In genomic region chr1:39856795-39857447, GRCm38 (mm10) we compare ENCODE assay signal across 31 mouse cellular contexts. TPM values are rescaled to one million over a fixed set of nuclear protein-coding genes. Genes with fewer than 3 reads are reported as not detected.
DNase-seq lines count a peak whose midpoint lies in the region; ATAC-seq lines count a peak whose summit lies in the region.
"Had no signal": no experiment of that assay in that cellular context is flagged by ENCODE, and none has a peak within 500 bp of the region (broad histone marks: within the 10 kb centered on the region; RNA-seq: fewer than 3 reads in every experiment).

No protein-coding gene starts in this region.

- no peaks in the 10 kb centered on the region for H3K9me3 ChIP-seq in heart, embryonic 13.5 days
- H3K9me3 ChIP-seq: hindbrain, embryonic 12.5 days; kidney, embryonic 15.5 days; limb, embryonic 10.5 days; liver, embryonic 15.5 days; lung, embryonic 15.5 days; megakaryocyte, embryonic 14.5 days; neural tube, embryonic 13.5 days had no signal

- peaks cover 39% of the 10 kb centered on the region for H3K4me1 ChIP-seq in heart, embryonic 13.5 days
- H3K4me1 ChIP-seq: lung, embryonic 15.5 days had no signal

- peak overlapping the region; percentile 55 for H3K27ac ChIP-seq in heart, embryonic 13.5 days (replicated peaks)
- H3K27ac ChIP-seq: heart, adult 2 months; hindbrain, embryonic 12.5 days; kidney, embryonic 15.5 days; left cerebral cortex, adult 2 months; limb, embryonic 10.5 days; liver, embryonic 15.5 days; lung, embryonic 15.5 days; neural tube, embryonic 13.5 days had no signal

- no peak overlapping the region for H3K4me3 ChIP-seq in heart, embryonic 13.5 days
- H3K4me3 ChIP-seq: heart, adult 2 months; hindbrain, embryonic 12.5 days; kidney, embryonic 15.5 days; left cerebral cortex, adult 2 months; limb, embryonic 10.5 days; liver, embryonic 15.5 days; lung, embryonic 15.5 days; megakaryocyte, embryonic 14.5 days; neural tube, embryonic 13.5 days had no signal

- intact Hi-C loops in left cerebral cortex, postnatal 25 days (cut with DNase I): no loop called here

- H3K9ac ChIP-seq in heart, embryonic 13.5 days: no peak overlapping the region
- H3K9ac ChIP-seq: hindbrain, embryonic 12.5 days; kidney, embryonic 15.5 days; liver, embryonic 15.5 days; lung, embryonic 15.5 days; neural tube, embryonic 13.5 days had no signal

- no peak for DNase-seq in cerebellum, postnatal 4 days (ENCODE audit: low spot score in 2 of 2)
- no peak for DNase-seq in heart, adult 11 months
- DNase-seq in cerebellum, adult 11 months: peak; percentile 53
- peak; percentile 82 for DNase-seq in cerebellum, adult 9-11 months
- no peak for DNase-seq in left cerebral cortex, postnatal 25 days (ENCODE audit: low spot score in 2 of 2)
- no peak for DNase-seq in yolk sac, embryonic 10.5 days (ENCODE audit: low spot score)
- DNase-seq: adrenal gland, postnatal 14 days; gastrocnemius, postnatal 25 days; heart, adult 2 months; kidney, adult 11 months; kidney, postnatal 4 days; liver; lung, postnatal 36 days; midbrain, embryonic 14.5 days; retina, postnatal 1 day; thymus, postnatal 14 days had no signal

- 63% methylated on average over 7 of the region's 7 CpGs for WGBS in heart, embryonic 13.5 days

- H3K27me3 ChIP-seq in heart, embryonic 13.5 days (replicated peaks): no peaks in the 10 kb centered on the region
- H3K27me3 ChIP-seq: hindbrain, embryonic 12.5 days; lung, embryonic 15.5 days; neural tube, embryonic 13.5 days had no signal

- H3K36me3 ChIP-seq in heart, embryonic 13.5 days: no peaks in the 10 kb centered on the region
- H3K36me3 ChIP-seq: hindbrain, embryonic 12.5 days; kidney, embryonic 15.5 days; limb, embryonic 10.5 days; liver, embryonic 15.5 days; lung, embryonic 15.5 days; neural tube, embryonic 13.5 days had no signal

- H3K4me2 ChIP-seq in heart, embryonic 13.5 days: no peak overlapping the region
- H3K4me2 ChIP-seq: hindbrain, embryonic 12.5 days; kidney, embryonic 15.5 days; liver, embryonic 15.5 days; lung, embryonic 15.5 days; neural tube, embryonic 13.5 days had no signal

- ATAC-seq in cerebellum, adult (ENCODE audit: insufficient number of reproducible peaks, low FRiP score, low TSS enrichment): peak; percentile 74
- ATAC-seq in heart, embryonic 13.5 days (ENCODE audit: extremely low read depth, insufficient number of reproducible peaks, low FRiP score, low TSS enrichment): no peak
- ATAC-seq: forebrain, embryonic 14.5 days had no signal

RNA-seq across cellular contexts. Expression of gene Map4k4, which starts 43.8 kb away (rescaled TPM):
- polyA plus RNA-seq in heart, embryonic 13.5 days (2015; fragmentation: Nextera tagmentation; extraction: Ambion mirVana): 17.5 and 21.1 TPM in 2 replicates
- 100 to 1,000 TPM; 115 to 131 TPM for total RNA-seq in left cerebral cortex, postnatal 25 days (2021)

RNA-seq across cellular contexts. Expression of gene Gm3646, which starts 51.8 kb away (rescaled TPM):
- 1.9 and 2.5 TPM in 2 replicates for polyA plus RNA-seq in heart, embryonic 13.5 days (2015; fragmentation: Nextera tagmentation; extraction: Ambion mirVana)
- not detected for total RNA-seq in left cerebral cortex, postnatal 25 days (2021)
- total RNA-seq: adrenal gland, postnatal 14 days; layer of hippocampus, postnatal 10 days; left cerebral cortex, adult 2 months had no signal
- polyA plus RNA-seq: brain, embryonic 14.5 days; forebrain, embryonic 14.5 days; hindbrain, embryonic 12.5 days; kidney, embryonic 15.5 days; limb, embryonic 10.5 days; liver, embryonic 15.5 days; lung, embryonic 15.5 days; midbrain, embryonic 14.5 days; neural tube, embryonic 13.5 days; spleen, adult 2 months; testis, adult 2 months had no signal

Comparison
In these comparisons a context has a peak if more than half of its experiments do, and no peak if none do; other contexts are left out.
1. DNase-seq: peak in cerebellum, adult 11 months (single experiment) and cerebellum, adult 9-11 months (single experiment); none in cerebellum, postnatal 4 days (0 of 2), heart, adult 11 months (single experiment), left cerebral cortex, postnatal 25 days (0 of 2) and yolk sac, embryonic 10.5 days (single experiment).